Mouse (Mus musculus) lung, postnatal 0 days (tissue): Measurements from ENCODE around the gene Lrrtm1. TPM values are rescaled to one million over a fixed set of nuclear protein-coding genes. Genes with fewer than 3 reads are reported as not detected.

Source experiments
- ATAC-seq: fragments of 200-750 bp; cut with Nextera tagmentation; 2 replicates; pipeline ENCODE4 v1.8.0; 2017; ENCODE audit warnings: moderate library complexity
- DNase-seq: peaks from one replicate; pipeline ENCODE4 v3.0.0-alpha.2; 2016; ENCODE audit warnings: low spot score
- H3K27ac ChIP-seq: fragments of 300-500 bp; sonication (generic); 2 replicates; pipeline ENCODE4 v1.5.1; 2014; ENCODE audit warnings: antibody characterized with exemption, mild to moderate bottlenecking, low read length, mixed read lengths
- H3K27me3 ChIP-seq: fragments of 300-500 bp; sonication (generic); replicated peaks from 2 replicates; pipeline ENCODE4 v1.6.1; 2014; ENCODE audit warnings: low read length, mixed read lengths; ENCODE audit not compliant: insufficient read depth
- H3K36me3 ChIP-seq: fragments of 300-500 bp; sonication (generic); 2 replicates; pipeline ENCODE4 v1.6.1; 2014; ENCODE audit warnings: low read length, mixed read lengths; ENCODE audit not compliant: insufficient read depth
- H3K4me1 ChIP-seq: fragments of 300-500 bp; sonication (generic); 2 replicates; pipeline ENCODE4 v1.6.1; 2014; ENCODE audit warnings: antibody characterized with exemption, low read depth, low read length, mixed read lengths; ENCODE audit not compliant: insufficient read depth
- H3K4me2 ChIP-seq: fragments of 300-500 bp; sonication (generic); replicated peaks from 2 replicates; pipeline ENCODE4 v1.6.1; 2014; ENCODE audit warnings: low read depth, mild to moderate bottlenecking, low read length, moderate library complexity, mixed read lengths
- H3K4me3 ChIP-seq: fragments of 300-500 bp; sonication (generic); 2 replicates; pipeline ENCODE4 v1.5.1; 2014; ENCODE audit warnings: low read depth, low read length
- H3K9ac ChIP-seq: fragments of 300-500 bp; sonication (generic); replicated peaks from 2 replicates; pipeline ENCODE4 v1.6.1; 2014; ENCODE audit warnings: low read depth, mild to moderate bottlenecking
- H3K9me3 ChIP-seq: fragments of 300-500 bp; sonication (generic); 2 replicates; pipeline ENCODE4 v1.6.1; 2016; ENCODE audit warnings: low read length, mixed read lengths
- CTCF ChIP-seq: IDR thresholded peaks from 2 replicates; pipeline ENCODE4 v1.5.1; 2016; ENCODE audit warnings: antibody characterized with exemption, mild to moderate bottlenecking
- EP300 ChIP-seq: IDR thresholded peaks from 2 replicates; pipeline ENCODE4 v1.6.1; 2016; ENCODE audit warnings: antibody characterized with exemption, mild to moderate bottlenecking, control low read depth
- WGBS: fragments of 180-500 bp; shearing (Covaris S2); extraction: QIAGEN DNeasy Blood & Tissue Kit; methylation state at CpG from one replicate; pipeline ENCODE4 v1.1.7; 2014; 5-methylcytosine and 5-hydroxymethylcytosine counted together
- polyA plus RNA-seq: library from polyadenylated mRNA; unstranded; fragments of >200 nt; fragmentation: Nextera tagmentation; extraction: Ambion mirVana; gene quantifications from 2 replicates; pipeline ENCODE4 v1.2.1, GENCODE M21; 2015

Gene Lrrtm1
- polyA plus RNA-seq, 1 experiment from 2014 or later = 0.14 TPM

DNA sequence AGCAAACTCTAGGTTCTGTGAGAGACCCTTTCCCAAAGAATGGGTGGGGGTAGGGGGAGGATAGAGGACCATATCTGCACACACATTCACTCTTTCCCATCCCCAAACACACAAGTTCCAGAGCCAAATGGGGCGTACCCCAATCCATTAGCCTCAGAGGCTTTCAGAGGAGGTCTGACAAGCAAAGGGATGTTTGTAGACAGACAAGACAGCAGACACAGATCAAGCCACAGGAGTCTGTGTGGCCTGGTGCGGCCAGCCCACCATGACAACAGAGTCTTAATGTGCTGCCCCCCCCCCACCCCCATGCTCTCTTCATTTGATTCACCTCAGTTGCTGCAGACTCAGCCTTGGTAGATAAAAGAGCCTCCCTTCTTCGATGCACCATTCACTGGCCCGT lies 27.2 kb upstream of the Lrrtm1 start:
- Histone ChIP-seq H3K9ac (no peak overlapping the region), H3K4me3 (no peak overlapping the region), H3K36me3 (no peaks in the 10 kb centered on the region), H3K4me1 (no peaks in the 10 kb centered on the region), H3K4me2 (no peak overlapping the region), H3K9me3 (no peaks in the 10 kb centered on the region), H3K27ac (no peak overlapping the region), H3K27me3 (no peaks in the 10 kb centered on the region)
- ATAC-seq = no peak
- WGBS = 76% methylated on average over 4 of the region's 4 CpGs
- DNase-seq = no peak
- TF ChIP-seq EP300 = no peak
- TF ChIP-seq CTCF = no peak

DNA sequence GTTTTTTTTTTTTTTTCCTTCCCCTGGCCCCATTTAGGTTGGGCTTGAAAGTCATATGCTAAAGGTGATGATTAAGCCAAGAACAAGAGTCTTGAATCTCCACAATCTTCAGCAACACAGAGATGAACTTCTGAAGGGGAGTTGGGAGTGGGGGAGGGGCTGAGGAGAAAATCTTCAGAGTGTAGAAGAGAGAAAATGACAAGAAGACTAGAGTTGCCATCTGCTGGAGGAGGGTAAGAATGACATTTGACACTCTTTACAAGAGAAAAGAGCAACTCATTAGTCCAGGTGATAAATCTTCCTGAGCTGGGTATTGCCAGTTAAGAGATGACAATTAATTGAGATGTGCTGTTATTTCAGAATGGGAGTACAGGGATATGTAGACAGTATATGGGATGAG lies 23.6 kb upstream of the Lrrtm1 start:
- Histone ChIP-seq H3K27me3 (no peaks in the 10 kb centered on the region), H3K9me3 (no peaks in the 10 kb centered on the region), H3K4me1 (no peaks in the 10 kb centered on the region), H3K27ac (no peak overlapping the region), H3K36me3 (no peaks in the 10 kb centered on the region), H3K4me2 (no peak overlapping the region), H3K4me3 (no peak overlapping the region), H3K9ac (no peak overlapping the region)
- no peak for ATAC-seq
- DNase-seq = no peak
- TF ChIP-seq EP300 (no peak), CTCF (no peak)

- DNase-seq = no peak
- WGBS = 70% methylated on average over 4 of the region's 4 CpGs
- H3K9ac ChIP-seq = no peak overlapping the region
- no peaks in the 10 kb centered on the region for H3K36me3 ChIP-seq
- H3K4me3 ChIP-seq = no peak overlapping the region
- no peak for ATAC-seq
- no peak overlapping the region for H3K27ac ChIP-seq
- TF ChIP-seq EP300 (no peak), CTCF (no peak)
- H3K4me2 ChIP-seq = no peak overlapping the region
- no peaks in the 10 kb centered on the region for H3K4me1 ChIP-seq
- H3K27me3 ChIP-seq = no peaks in the 10 kb centered on the region
- no peaks in the 10 kb centered on the region for H3K9me3 ChIP-seq
Measured at GRCm38 (mm10) chr6:77220776-77221175, 21.7 kb upstream of the Lrrtm1 start.

- TF ChIP-seq EP300 (no peak), CTCF (no peak)
Measured at GRCm38 (mm10) chr6:77222849-77223638, 19.4 kb upstream of the Lrrtm1 start.

GRCm38 (mm10) chr6:77240426-77240825 lies 2.1 kb upstream of the Lrrtm1 start:
- no peaks in the 10 kb centered on the region for H3K9me3 ChIP-seq
- H3K4me2 ChIP-seq = no peak overlapping the region
- H3K4me1 ChIP-seq = 0 out of 2 replicates have a peak, but pooled peaks cover 2% of the 10 kb centered on the region
- DNase-seq (no peak), ATAC-seq (no peak)
- no peak for TF ChIP-seq EP300
- TF ChIP-seq CTCF = no peak
- no peak overlapping the region for H3K27ac ChIP-seq
- no peaks in the 10 kb centered on the region for H3K36me3 ChIP-seq
- no peak overlapping the region for H3K4me3 ChIP-seq
- WGBS = 18% methylated on average over 1 of the region's 1 CpGs
- H3K27me3 ChIP-seq = peaks cover 27% of the 10 kb centered on the region
- no peak overlapping the region for H3K9ac ChIP-seq

More at GRCm38 (mm10) chr6:77222849-77223638, 19.4 kb upstream of the Lrrtm1 start:
- Histone ChIP-seq H3K27ac (no peak overlapping the region), H3K9me3 (no peaks in the 10 kb centered on the region), H3K4me3 (no peak overlapping the region), H3K4me2 (no peak overlapping the region), H3K9ac (no peak overlapping the region), H3K27me3 (no peaks in the 10 kb centered on the region), H3K4me1 (no peaks in the 10 kb centered on the region), H3K36me3 (no peaks in the 10 kb centered on the region)
- DNase-seq = no peak
- ATAC-seq = no peak
- WGBS = 65% methylated on average over 16 of the region's 16 CpGs

DNA sequence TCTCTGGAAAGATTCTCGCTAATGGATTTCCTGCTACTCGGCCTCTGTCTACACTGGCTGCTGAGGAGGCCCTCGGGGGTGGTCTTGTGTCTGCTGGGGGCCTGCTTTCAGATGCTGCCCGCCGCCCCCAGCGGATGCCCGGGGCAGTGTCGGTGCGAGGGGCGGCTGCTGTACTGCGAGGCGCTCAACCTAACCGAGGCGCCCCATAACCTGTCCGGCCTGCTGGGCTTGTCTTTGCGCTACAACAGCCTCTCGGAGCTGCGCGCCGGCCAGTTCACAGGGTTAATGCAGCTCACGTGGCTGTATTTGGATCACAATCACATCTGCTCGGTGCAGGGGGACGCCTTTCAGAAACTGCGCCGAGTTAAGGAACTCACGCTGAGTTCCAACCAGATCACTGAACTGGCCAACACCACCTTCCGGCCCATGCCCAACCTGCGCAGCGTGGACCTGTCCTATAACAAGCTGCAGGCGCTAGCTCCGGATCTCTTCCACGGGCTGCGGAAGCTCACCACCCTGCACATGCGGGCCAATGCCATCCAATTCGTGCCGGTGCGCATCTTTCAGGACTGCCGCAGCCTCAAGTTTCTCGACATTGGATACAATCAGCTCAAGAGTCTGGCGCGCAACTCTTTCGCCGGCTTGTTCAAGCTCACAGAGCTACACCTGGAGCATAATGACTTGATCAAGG lies 1.2 kb downstream of the Lrrtm1 start:
- DNase-seq (no peak), ATAC-seq (no peak)
- Histone ChIP-seq H3K36me3 (no peaks in the 10 kb centered on the region), H3K27ac (no peak overlapping the region), H3K4me2 (peak overlapping the region; percentile 51), H3K9me3 (no peaks in the 10 kb centered on the region), H3K9ac (no peak overlapping the region), H3K4me1 (0 out of 2 replicates have a peak, but pooled peaks cover 2% of the 10 kb centered on the region), H3K27me3 (peaks cover 27% of the 10 kb centered on the region), H3K4me3 (peak overlapping the region; percentile 12; the same call in 1 of the 2 replicates)
- whole genome bisulfite sequencing = 2% methylated on average over 43 of the region's 43 CpGs
- no peak for TF ChIP-seq EP300
- TF ChIP-seq CTCF = no peak
